Mouse (Mus musculus) CH12.LX (cell line): ENCODE data around the gene Gm4969. TPM values are rescaled to one million over a fixed set of nuclear protein-coding genes. Genes with fewer than 3 reads are reported as not detected.

Experiments
- DNase-seq: peaks from one replicate; pipeline ENCODE4 v3.0.0-alpha.2; 2013; ENCODE audit errors: extremely low read depth
- H3K27ac ChIP-seq: 2 replicates; pipeline ENCODE4 v1.5.1; 2012; ENCODE audit warnings: low read depth, mild to moderate bottlenecking, control low read depth, moderate library complexity; ENCODE audit not compliant: insufficient read depth
- H3K27me3 ChIP-seq: replicated peaks from 2 replicates; pipeline ENCODE3; 2012; ENCODE audit warnings: inconsistent platforms
- H3K36me3 ChIP-seq, 2 experiments: replicated peaks in 1 of 2; 2 replicates each; pipeline versions ENCODE3 to v1.6.1; 2012; ENCODE audit warnings: inconsistent platforms in 1 of 2, low read length in 1 of 2, mild to moderate bottlenecking in 1 of 2, mixed read lengths in 1 of 2, moderate library complexity in 1 of 2; ENCODE audit not compliant: control insufficient read depth in 1 of 2, insufficient read depth in 1 of 2
- H3K4me1 ChIP-seq, 2 experiments: 2 replicates each; pipeline ENCODE4 v1.6.1; 2012; ENCODE audit warnings: inconsistent platforms in 1 of 2, moderate library complexity in 1 of 2; ENCODE audit not compliant: insufficient read depth in 2 of 2, control insufficient read depth in 1 of 2
- H3K4me2 ChIP-seq: 2 replicates; pipeline ENCODE4 v1.6.1; 2012; ENCODE audit warnings: low read depth, mild to moderate bottlenecking, control low read depth; ENCODE audit not compliant: poor library complexity, insufficient read depth, severe bottlenecking
- H3K4me3 ChIP-seq, 3 experiments: fragments of 150-350 bp in 1 of 3; sonication (generic) in 1 of 3; replicated peaks in 1 of 3; 2 replicates each; pipeline versions ENCODE3 to v1.5.1; 2011 to 2012; ENCODE audit warnings: low read depth in 2 of 3, low read length in 2 of 3, mild to moderate bottlenecking in 2 of 3, moderate library complexity in 2 of 3, control low read depth in 1 of 3, improper control_type of control experiment in 1 of 3, inconsistent platforms in 1 of 3, mixed read lengths in 1 of 3; ENCODE audit not compliant: poor library complexity in 1 of 3
- H3K79me2 ChIP-seq: replicated peaks from 2 replicates; pipeline ENCODE4 v1.6.1; 2012; ENCODE audit warnings: mild to moderate bottlenecking, moderate library complexity; ENCODE audit not compliant: control insufficient read depth, poor library complexity, insufficient read depth, severe bottlenecking; ENCODE audit errors: extremely low read depth
- H3K9ac ChIP-seq: 2 replicates; pipeline ENCODE4 v1.6.1; 2012; ENCODE audit warnings: low read depth, mild to moderate bottlenecking, control low read depth, moderate library complexity; ENCODE audit not compliant: insufficient read depth
- H3K9me3 ChIP-seq: replicated peaks from 2 replicates; pipeline ENCODE3; 2012; ENCODE audit warnings: low read length, inconsistent platforms, mixed read lengths
- CHD1 ChIP-seq: IDR thresholded peaks from 2 replicates; pipeline ENCODE4 v1.6.1; 2012; ENCODE audit warnings: low read depth, low read length, improper control_type of control experiment, inconsistent platforms
- CHD2 ChIP-seq: IDR thresholded peaks from 2 replicates; pipeline ENCODE4 v1.6.1; 2011; ENCODE audit warnings: low read length, improper control_type of control experiment
- CTCF ChIP-seq, 2 experiments: IDR thresholded peaks in 1 of 2; conservative IDR thresholded peaks in 1 of 2; 2 replicates each; pipeline ENCODE4 v1.5.1; 2011 to 2012; ENCODE audit warnings: low read depth in 2 of 2, low read length in 2 of 2, improper control_type of control experiment in 1 of 2, inconsistent platforms in 1 of 2, mild to moderate bottlenecking in 1 of 2, moderate library complexity in 1 of 2
- E2F4 ChIP-seq: IDR thresholded peaks from 2 replicates; pipeline ENCODE4 v1.6.1; 2011; ENCODE audit warnings: low read depth, low read length, improper control_type of control experiment; ENCODE audit not compliant: insufficient replicate concordance
- ELF1 ChIP-seq: IDR thresholded peaks from 2 replicates; pipeline ENCODE4 v1.6.1; 2014; ENCODE audit warnings: low read depth, mild to moderate bottlenecking, inconsistent platforms, low read length, improper control_type of control experiment
- EP300 ChIP-seq: IDR thresholded peaks from 2 replicates; pipeline ENCODE4 v1.6.1; 2011; ENCODE audit warnings: low read length, improper control_type of control experiment
- ETS1 ChIP-seq: conservative IDR thresholded peaks from 2 replicates; pipeline ENCODE4 v1.6.1; 2012; ENCODE audit warnings: low read depth, mild to moderate bottlenecking, inconsistent platforms, low read length, improper control_type of control experiment, moderate library complexity
- GABPA ChIP-seq: IDR thresholded peaks from 2 replicates; pipeline ENCODE4 v1.6.1; 2012; ENCODE audit warnings: low read depth, low read length, improper control_type of control experiment, inconsistent platforms; ENCODE audit not compliant: insufficient replicate concordance
- HCFC1 ChIP-seq: IDR thresholded peaks from 2 replicates; pipeline ENCODE4 v1.6.1; 2012; ENCODE audit warnings: low read depth, mild to moderate bottlenecking, inconsistent platforms, low read length, improper control_type of control experiment
- IRF4 ChIP-seq: IDR thresholded peaks from 2 replicates; pipeline ENCODE4 v1.6.1; 2014; ENCODE audit warnings: low read depth, mild to moderate bottlenecking, inconsistent platforms, low read length, improper control_type of control experiment
- JUN ChIP-seq: IDR thresholded peaks from 2 replicates; pipeline ENCODE4 v1.6.1; 2011; ENCODE audit warnings: low read depth, mild to moderate bottlenecking, low read length, improper control_type of control experiment, moderate library complexity; ENCODE audit not compliant: insufficient read depth
- JUND ChIP-seq: conservative IDR thresholded peaks from 2 replicates; pipeline ENCODE4 v1.6.1; 2011; ENCODE audit warnings: low read depth, low read length, improper control_type of control experiment
- MAFK ChIP-seq: IDR thresholded peaks from 2 replicates; pipeline ENCODE4 v1.6.1; 2011; ENCODE audit warnings: low read length, improper control_type of control experiment; ENCODE audit not compliant: insufficient replicate concordance
- MAX ChIP-seq: IDR thresholded peaks from 2 replicates; pipeline ENCODE4 v1.6.1; 2011; ENCODE audit warnings: low read length, improper control_type of control experiment
- MAZ ChIP-seq: IDR thresholded peaks from 2 replicates; pipeline ENCODE4 v1.6.1; 2012; ENCODE audit warnings: low read depth, mild to moderate bottlenecking, inconsistent platforms, low read length, improper control_type of control experiment, moderate library complexity
- MEF2A ChIP-seq: IDR thresholded peaks from 2 replicates; pipeline ENCODE4 v1.6.1; 2014; ENCODE audit warnings: low read depth, mild to moderate bottlenecking, inconsistent platforms, low read length, improper control_type of control experiment, borderline replicate concordance
- MXI1 ChIP-seq: IDR thresholded peaks from 2 replicates; pipeline ENCODE4 v1.6.1; 2011; ENCODE audit warnings: mild to moderate bottlenecking, low read depth, low read length, improper control_type of control experiment
- MYC ChIP-seq: IDR thresholded peaks from 2 replicates; pipeline ENCODE4 v1.6.1; 2011; ENCODE audit warnings: low read depth, mild to moderate bottlenecking, improper control_type of control experiment, low read length
- NELFE ChIP-seq: IDR thresholded peaks from 2 replicates; pipeline ENCODE4 v1.6.1; 2011; ENCODE audit warnings: low read depth, low read length, improper control_type of control experiment
- NRF1 ChIP-seq: IDR thresholded peaks from 2 replicates; pipeline ENCODE4 v1.6.1; 2014; ENCODE audit warnings: low read depth, mild to moderate bottlenecking, inconsistent platforms, low read length, improper control_type of control experiment, moderate library complexity
- PAX5 ChIP-seq: IDR thresholded peaks from 2 replicates; pipeline ENCODE4 v1.6.1; 2012; ENCODE audit warnings: low read length, inconsistent platforms, mixed read lengths
- POLR2A ChIP-seq: IDR thresholded peaks from 2 replicates; pipeline ENCODE4 v1.6.1; 2011; ENCODE audit warnings: low read depth, mild to moderate bottlenecking, improper control_type of control experiment, low read length
- POLR2AphosphoS2 ChIP-seq: IDR thresholded peaks from 2 replicates; pipeline ENCODE4 v1.6.1; 2011; ENCODE audit warnings: low read depth, low read length, improper control_type of control experiment
- RAD21 ChIP-seq: IDR thresholded peaks from 2 replicates; pipeline ENCODE4 v1.6.1; 2011; ENCODE audit warnings: low read depth, mild to moderate bottlenecking, low read length, improper control_type of control experiment, moderate library complexity
- RCOR1 ChIP-seq: conservative IDR thresholded peaks from 2 replicates; pipeline ENCODE4 v1.6.1; 2012; ENCODE audit warnings: low read depth, mild to moderate bottlenecking, inconsistent platforms, low read length, improper control_type of control experiment
- SIN3A ChIP-seq: IDR thresholded peaks from 2 replicates; pipeline ENCODE4 v1.6.1; 2012; ENCODE audit warnings: low read length, improper control_type of control experiment, inconsistent platforms
- SMC3 ChIP-seq: IDR thresholded peaks from 2 replicates; pipeline ENCODE4 v1.6.1; 2011; ENCODE audit warnings: low read depth, low read length, improper control_type of control experiment
- TBP ChIP-seq: conservative IDR thresholded peaks from 2 replicates; pipeline ENCODE4 v1.6.1; 2011; ENCODE audit warnings: low read depth, low read length, improper control_type of control experiment
- TCF12 ChIP-seq: IDR thresholded peaks from 2 replicates; pipeline ENCODE4 v1.6.1; 2014; ENCODE audit warnings: low read depth, mild to moderate bottlenecking, inconsistent platforms, low read length, improper control_type of control experiment
- USF1 ChIP-seq: IDR thresholded peaks from 2 replicates; pipeline ENCODE4 v1.6.1; 2014; ENCODE audit warnings: low read depth, mild to moderate bottlenecking, inconsistent platforms, low read length, improper control_type of control experiment
- USF2 ChIP-seq: conservative IDR thresholded peaks from 2 replicates; pipeline ENCODE4 v1.6.1; 2011; ENCODE audit warnings: low read depth, low read length, improper control_type of control experiment
- ZC3H11A ChIP-seq: IDR thresholded peaks from 2 replicates; pipeline ENCODE4 v1.6.1; 2012; ENCODE audit warnings: low read depth, mild to moderate bottlenecking, inconsistent platforms, low read length, improper control_type of control experiment
- ZMIZ1 ChIP-seq: IDR thresholded peaks from 2 replicates; pipeline ENCODE4 v1.6.1; 2012; ENCODE audit warnings: low read depth, mild to moderate bottlenecking, inconsistent platforms, low read length, improper control_type of control experiment
- ZNF384 ChIP-seq: IDR thresholded peaks from 2 replicates; pipeline ENCODE4 v1.6.1; 2012; ENCODE audit warnings: low read depth, low read length, improper control_type of control experiment, inconsistent platforms
- dilution Hi-C: fragments of 300-500 bp; cut with MboI; formaldehyde crosslinking; loops from 2 replicates; pipeline ENCODE4 v1.14.3; 2020; ENCODE audit warnings: low sequenced_read_pairs; ENCODE audit not compliant: extremely low pct_unique_long_range_greater_than_20kb, extremely low pct_ligation_motif_present
- in situ Hi-C: fragments of 300-500 bp; cut with MboI; formaldehyde crosslinking; loops from 3 replicates; pipeline ENCODE4 v1.14.3; 2019; ENCODE audit warnings: low sequenced_read_pairs, low pct_ligation_motif_present, low pct_unique_long_range_greater_than_20kb, mixed read lengths
- polyA plus RNA-seq: library from polyadenylated mRNA; unstranded; fragments of >175 nt; gene quantifications from 2 replicates; pipeline ENCODE4 v1.2.1, GENCODE M21; 2012; ENCODE audit warnings: low read depth; ENCODE audit not compliant: insufficient read length
- total RNA-seq, 2 experiments: library from RNA; depleted of rRNA; stranded (reverse); fragments of 300-350 nt in 1 of 2; fragments of >200 nt in 1 of 2; gene quantifications; 2 replicates each; pipeline ENCODE4 v1.2.3; 2012 to 2014

Gm4969 gene
- total and polyA plus RNA-seq, 3 experiments: not detected

- Histone ChIP-seq H3K36me3 (peaks cover 20 to 63% of the 10 kb centered on the region in 2 experiments), H3K4me2 (peak overlapping the region; percentile 45; the same call in 1 of the 2 replicates), H3K4me3 (no peak overlapping the region), H3K9me3 (no peaks in the 10 kb centered on the region)
- in situ Hi-C loops: no loop called here
- peak; percentile 57; the same call in 1 of the 2 replicates for TF ChIP-seq SIN3A
- peak; percentile 61; the same call in 1 of the 2 replicates for TF ChIP-seq MXI1
- TF ChIP-seq MEF2A: peak; percentile 66
- peak; percentile 57 for TF ChIP-seq IRF4
- TF ChIP-seq ZMIZ1: no peak
- no peak for TF ChIP-seq POLR2A
- peak; percentile 46; the same call in 1 of the 2 replicates for TF ChIP-seq MAZ
- no peak for TF ChIP-seq TBP
- TF ChIP-seq PAX5: no peak
- TF ChIP-seq CHD2: 0 out of 2 replicates have a peak, but pooled peaks have one; percentile 32
- peak; percentile 72 for TF ChIP-seq MAX
- no peak for TF ChIP-seq USF2
- peak; percentile 67; the same call in 1 of the 2 replicates for TF ChIP-seq NELFE
- peak; percentile 69 for TF ChIP-seq JUN
- no peak for TF ChIP-seq RCOR1
- peak; percentile 54 to 98 for TF ChIP-seq CTCF (conservative IDR thresholded peaks at IDR 0.05 in 1 of 2, IDR thresholded peaks at IDR 0.05 in 1 of 2; ENCODE audit: low read depth in 2 of 2, low read length in 2 of 2)
- peak; percentile 40 for TF ChIP-seq HCFC1
- TF ChIP-seq CHD1: no peak
- TF ChIP-seq EP300: peak; percentile 72
- no peak for TF ChIP-seq GABPA
- peak; percentile 37 for TF ChIP-seq ZC3H11A
- peak; percentile 88 for TF ChIP-seq JUND
- peak; percentile 52; the same call in 1 of the 2 replicates for TF ChIP-seq MYC
- no peak for TF ChIP-seq USF1
- TF ChIP-seq ZNF384: no peak
- no peak; the same call in none of the 2 replicates for TF ChIP-seq NRF1
- TF ChIP-seq ETS1: no peak; the same call in 1 of the 2 replicates
- TF ChIP-seq E2F4: no peak
- TF ChIP-seq POLR2AphosphoS2: no peak; the same call in 1 of the 2 replicates
- peak; percentile 84 for TF ChIP-seq SMC3
- TF ChIP-seq ELF1: peak; percentile 70
- peak; percentile 77 for TF ChIP-seq TCF12
- no peak for TF ChIP-seq MAFK
- peak; percentile 73 for TF ChIP-seq RAD21
- TF ChIP-seq, all 38 proteins: peak for 19
- H3K4me1 ChIP-seq: peaks cover 5 to 8% of the 10 kb centered on the region in 2 experiments
- dilution Hi-C loops: no loop called here
- no peaks in the 10 kb centered on the region for H3K27me3 ChIP-seq
- no peak overlapping the region for H3K9ac ChIP-seq
- H3K27ac ChIP-seq: no peak overlapping the region
- peak; percentile 89 for DNase-seq
- no peaks in the 10 kb centered on the region for H3K79me2 ChIP-seq
Observed at GRCm38 (mm10) chr7:19157160-19157800, 39.1 kb upstream of the Gm4969 start.
